Comparison of ENCODE assay signal across 28 mouse cellular contexts in the genomic region with DNA sequence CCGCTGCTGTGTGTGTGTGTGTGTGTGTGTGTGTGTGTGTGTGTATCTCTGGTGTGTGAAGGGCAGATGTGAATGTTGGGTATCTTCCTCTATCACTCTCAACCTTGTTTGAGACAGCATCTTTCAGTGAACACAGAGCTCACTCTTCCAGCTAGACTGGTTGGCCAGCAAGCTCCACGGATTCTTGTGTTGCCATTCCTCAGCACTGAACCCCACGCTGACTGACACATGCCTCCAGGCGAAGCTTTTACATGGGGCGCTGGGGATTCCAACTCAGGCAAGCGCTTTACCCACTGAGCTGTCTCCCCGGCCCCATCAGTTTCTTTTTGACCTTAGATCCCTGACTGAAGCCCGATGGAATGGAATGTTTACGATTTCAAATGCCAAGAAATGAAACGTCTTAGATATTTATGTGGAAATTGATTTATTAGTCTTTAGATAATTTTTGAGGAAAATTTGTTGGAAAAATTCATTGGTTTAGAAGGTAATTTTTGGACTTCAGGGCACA.
DNase-seq lines count a peak whose midpoint lies in the region; ATAC-seq and TF ChIP-seq lines count a peak whose summit lies in the region.
"Had no signal": no experiment of that assay in that cellular context is flagged by ENCODE, and none has a peak within 500 bp of the region (broad histone marks: within the 10 kb centered on the region; RNA-seq: fewer than 3 reads in every experiment).

No protein-coding gene starts in this region.

- H3K9me3 ChIP-seq in midbrain, embryonic 11.5 days (ENCODE audit: control insufficient read depth, low read length): no peaks in the 10 kb centered on the region
- H3K9me3 ChIP-seq in midbrain, postnatal 0 days (ENCODE audit: low read length): no peaks in the 10 kb centered on the region
- no peaks in the 10 kb centered on the region for H3K9me3 ChIP-seq in embryonic facial prominence, embryonic 11.5 days (replicated peaks; ENCODE audit: control insufficient read depth, low read length)
- H3K9me3 ChIP-seq: embryonic facial prominence, embryonic 15.5 days; heart, embryonic 15.5 days; hindbrain, embryonic 10.5 days had no signal

- WGBS in midbrain, embryonic 11.5 days: 81% methylated on average over 10 of the region's 10 CpGs
- WGBS in midbrain, postnatal 0 days: 72% methylated on average over 10 of the region's 10 CpGs
- 64% methylated on average over 10 of the region's 10 CpGs for WGBS in embryonic facial prominence, embryonic 11.5 days

- H3K4me2 ChIP-seq in midbrain, embryonic 11.5 days: no peak overlapping the region
- H3K4me2 ChIP-seq in midbrain, postnatal 0 days (ENCODE audit: low read depth, low read length, poor library complexity, severe bottlenecking): no peak overlapping the region
- H3K4me2 ChIP-seq in embryonic facial prominence, embryonic 11.5 days (ENCODE audit: low read depth, low read length): no peak overlapping the region
- H3K4me2 ChIP-seq: embryonic facial prominence, embryonic 15.5 days; heart, embryonic 12.5 days; heart, embryonic 15.5 days; hindbrain, embryonic 14.5 days had no signal

- DNase-seq in embryo, embryonic 10 days (ENCODE audit: low spot score): peak; percentile 26
- DNase-seq in embryo, embryonic 9.5 days (ENCODE audit: extremely low spot score): no peak
- peak; percentile 73 for DNase-seq in midbrain, embryonic 11.5 days (ENCODE audit: low spot score, missing footprints)
- DNase-seq in midbrain, postnatal 0 days (ENCODE audit: low spot score): no peak
- DNase-seq in embryonic facial prominence, embryonic 11.5 days (ENCODE audit: low spot score): peak; percentile 45
- peak; percentile 56 for DNase-seq in mesoderm, embryonic 11.5 days (ENCODE audit: low read depth, low spot score)
- no peak for DNase-seq in left cerebral cortex, adult 11 months (ENCODE audit: low spot score)
- DNase-seq: adrenal gland, adult 8-10 months; adrenal gland, postnatal 25 days; cerebellum, adult 11-12 months; cerebellum, adult 8-10 months; cerebellum, postnatal 10 days; cerebellum, postnatal 36 days; forebrain, postnatal 0 days; gastrocnemius, postnatal 25 days; heart, adult 18-20 months; heart, postnatal 10 days; heart, postnatal 36 days had no signal

- H3K27ac ChIP-seq in midbrain, embryonic 11.5 days (ENCODE audit: low read depth, low read length): no peak overlapping the region
- H3K27ac ChIP-seq in midbrain, postnatal 0 days (ENCODE audit: low read depth, low read length): no peak overlapping the region
- H3K27ac ChIP-seq in embryonic facial prominence, embryonic 11.5 days (replicated peaks; ENCODE audit: low read depth, low read length): no peak overlapping the region
- H3K27ac ChIP-seq: embryonic facial prominence, embryonic 15.5 days; heart, embryonic 15.5 days; hindbrain, embryonic 10.5 days; hindbrain, embryonic 14.5 days; hindbrain, postnatal 0 days had no signal

- no peaks in the 10 kb centered on the region for H3K4me1 ChIP-seq in midbrain, embryonic 11.5 days (ENCODE audit: control insufficient read depth, insufficient read depth, low read length)
- H3K4me1 ChIP-seq in midbrain, postnatal 0 days (ENCODE audit: insufficient read depth, low read length): no peaks in the 10 kb centered on the region
- H3K4me1 ChIP-seq in embryonic facial prominence, embryonic 11.5 days (ENCODE audit: control insufficient read depth, insufficient read depth, low read length): no peaks in the 10 kb centered on the region
- H3K4me1 ChIP-seq: embryonic facial prominence, embryonic 15.5 days; heart, embryonic 12.5 days; heart, embryonic 15.5 days had no signal

- H3K27me3 ChIP-seq in midbrain, embryonic 11.5 days (ENCODE audit: control insufficient read depth, insufficient read depth, low read length): no peaks in the 10 kb centered on the region
- H3K27me3 ChIP-seq in midbrain, postnatal 0 days (ENCODE audit: insufficient read depth, low read length): no peaks in the 10 kb centered on the region
- H3K27me3 ChIP-seq in embryonic facial prominence, embryonic 11.5 days (ENCODE audit: control insufficient read depth, insufficient read depth, low read length): no peaks in the 10 kb centered on the region
- H3K27me3 ChIP-seq: embryonic facial prominence, embryonic 15.5 days; heart, embryonic 12.5 days; heart, embryonic 15.5 days had no signal

- no peak overlapping the region for H3K9ac ChIP-seq in midbrain, embryonic 11.5 days (ENCODE audit: low read length)
- no peak overlapping the region for H3K9ac ChIP-seq in midbrain, postnatal 0 days (replicated peaks; ENCODE audit: low read length, poor library complexity, severe bottlenecking)
- no peak overlapping the region for H3K9ac ChIP-seq in embryonic facial prominence, embryonic 11.5 days (replicated peaks; ENCODE audit: low read length)
- H3K9ac ChIP-seq: embryonic facial prominence, embryonic 15.5 days; forebrain, postnatal 0 days; heart, embryonic 12.5 days; heart, embryonic 15.5 days; hindbrain, embryonic 14.5 days had no signal

- H3K36me3 ChIP-seq in midbrain, embryonic 11.5 days (ENCODE audit: control insufficient read depth, insufficient read depth, low read length): no peaks in the 10 kb centered on the region
- H3K36me3 ChIP-seq in midbrain, postnatal 0 days (ENCODE audit: insufficient read depth, low read length): no peaks in the 10 kb centered on the region
- no peaks in the 10 kb centered on the region for H3K36me3 ChIP-seq in embryonic facial prominence, embryonic 11.5 days (replicated peaks; ENCODE audit: control insufficient read depth, insufficient read depth, low read depth, low read length)
- H3K36me3 ChIP-seq: embryonic facial prominence, embryonic 15.5 days; heart, embryonic 12.5 days; heart, embryonic 15.5 days; hindbrain, embryonic 10.5 days had no signal

- ATAC-seq in midbrain, embryonic 11.5 days (ENCODE audit: low FRiP score): no peak
- no peak for ATAC-seq in midbrain, postnatal 0 days (ENCODE audit: low FRiP score)
- ATAC-seq in embryonic facial prominence, embryonic 11.5 days (replicated peaks; ENCODE audit: insufficient number of reproducible peaks, low FRiP score, low TSS enrichment, low read depth): no peak
- no peak for ATAC-seq in megakaryocyte-erythroid progenitor cell, adult 5-6 weeks (replicated peaks; ENCODE audit: low FRiP score, low TSS enrichment, poor library complexity, severe bottlenecking)
- ATAC-seq: activated CD4-positive, CD25-positive, alpha-beta regulatory T cell, adult 4 months; forebrain, embryonic 14.5 days; forebrain, postnatal 0 days; hindbrain, postnatal 0 days; inflammation-experienced regulatory T-cells, adult 6 months had no signal

- no peak for TF ChIP-seq CTCF in midbrain, postnatal 0 days (IDR thresholded peaks at IDR 0.05)

- no peak overlapping the region for H3K4me3 ChIP-seq in midbrain, embryonic 11.5 days (ENCODE audit: low read depth, low read length)
- no peak overlapping the region for H3K4me3 ChIP-seq in midbrain, postnatal 0 days (ENCODE audit: low read depth, low read length)
- H3K4me3 ChIP-seq in embryonic facial prominence, embryonic 11.5 days (ENCODE audit: low read depth, low read length): no peak overlapping the region
- H3K4me3 ChIP-seq: embryonic facial prominence, embryonic 15.5 days; heart, embryonic 12.5 days; heart, embryonic 15.5 days; hindbrain, embryonic 10.5 days had no signal

Comparison
In these comparisons a context has a peak if more than half of its experiments do, and no peak if none do; other contexts are left out.
1. DNase-seq: peak in embryo, embryonic 10 days (single experiment), midbrain, embryonic 11.5 days (single experiment), embryonic facial prominence, embryonic 11.5 days (single experiment) and mesoderm, embryonic 11.5 days (single experiment); none in embryo, embryonic 9.5 days (single experiment), midbrain, postnatal 0 days (single experiment) and left cerebral cortex, adult 11 months (single experiment).